Mouse (Mus musculus): Measurements from ENCODE around the gene Atic. TPM values are rescaled to one million over a fixed set of nuclear protein-coding genes. Genes with fewer than 3 reads are reported as not detected.

Atic gene
- polyA plus RNA-seq (2021) = 98.1 TPM

GRCm38 (mm10) chr1:71556688-71557612 is at the start of gene Atic:
TSS of gene Atic (plus strand) at chr1:71557150.
- TF ChIP-seq CTCF (IDR thresholded peaks at IDR 0.05) = no peak
- H3K27me3 ChIP-seq = peaks cover 10% of the 10 kb centered on the region
- ATAC-seq (peak; percentile 99), DNase-seq (ENCODE audit: low read depth, low spot score) (peak; percentile 65)
- CTCF ChIA-PET = no interaction called here
- in situ Hi-C loops (cut with MboI; ENCODE audit: low pct_unique_long_range_greater_than_20kb) = no loop called here
- POLR2A ChIA-PET = no interaction called here

- in situ Hi-C loops (cut with MboI; ENCODE audit: low pct_unique_long_range_greater_than_20kb) = loop anchor here (10.0 to 25.0 kb wide), 5 partner anchors 212 to 1712 kb away; no protein-coding TSS in a partner anchor
These were observed 49.7 kb upstream of the Atic start for GRCm38 (mm10) chr1:71507251-71507650.

DNA sequence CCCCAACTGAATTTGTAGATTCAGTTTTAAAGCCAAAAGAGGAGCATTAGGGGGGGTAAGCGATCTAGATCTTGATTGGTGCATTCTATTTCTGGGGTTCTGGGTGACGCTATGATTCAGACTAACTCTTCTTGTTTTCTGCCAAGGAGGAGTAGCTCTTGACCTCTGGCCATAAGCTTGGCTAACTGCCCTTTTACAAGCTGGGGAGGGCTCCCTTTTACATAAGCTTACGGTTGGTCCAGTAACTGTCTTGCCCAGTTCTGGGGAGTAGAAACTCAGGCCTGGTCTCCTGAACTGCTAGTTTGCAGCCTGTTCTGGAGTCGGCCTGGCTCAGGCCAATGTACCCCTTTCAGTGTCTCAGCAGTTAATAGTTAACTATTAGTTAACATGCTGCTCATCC is 41.9 kb upstream of the Atic start:
- no peak for TF ChIP-seq CTCF (IDR thresholded peaks at IDR 0.05)
- CTCF ChIA-PET = interaction anchor here (1.2 kb wide), 1 partner anchor 10 kb away, joined by 4 read pairs; no protein-coding TSS in a partner anchor
- DNase-seq (ENCODE audit: low read depth, low spot score) (no peak), ATAC-seq (no peak)
- in situ Hi-C loops (cut with MboI; ENCODE audit: low pct_unique_long_range_greater_than_20kb) = loop anchor here (25.0 kb wide), 2 partner anchors 728 to 1253 kb away; no protein-coding TSS in a partner anchor
- POLR2A ChIA-PET = no interaction called here
- H3K27me3 ChIP-seq = peaks cover 12% of the 10 kb centered on the region

More at GRCm38 (mm10) chr1:71507251-71507650, 49.7 kb upstream of the Atic start:
- ChIA-PET CTCF (interaction anchor here (1.2 kb wide), 1 partner anchor 43 kb away, joined by 3 read pairs; no protein-coding TSS in a partner anchor), POLR2A (no interaction called here)
- DNase-seq (ENCODE audit: low read depth, low spot score) (no peak), ATAC-seq (no peak)
- no peak for TF ChIP-seq CTCF (IDR thresholded peaks at IDR 0.05)
- peaks cover 4% of the 10 kb centered on the region for H3K27me3 ChIP-seq

- ATAC-seq (no peak), DNase-seq (ENCODE audit: low read depth, low spot score) (no peak)
- no peak for TF ChIP-seq CTCF (IDR thresholded peaks at IDR 0.05)
- ChIA-PET POLR2A (no interaction called here), CTCF (interaction anchor here (1.7 to 1.8 kb wide), 2 partner anchors 10 to 45 kb away, joined by 4 to 5 read pairs; no protein-coding TSS in a partner anchor)
- H3K27me3 ChIP-seq = peaks cover 30% of the 10 kb centered on the region
- in situ Hi-C loops (cut with MboI; ENCODE audit: low pct_unique_long_range_greater_than_20kb) = no loop called here
These were observed 27.9 kb upstream of the Atic start for GRCm38 (mm10) chr1:71528808-71529648.

- CTCF ChIA-PET = interaction anchor here (1.4 to 1.8 kb wide), 2 partner anchors 17 to 593 kb away, joined by 4 to 5 read pairs; no protein-coding TSS in a partner anchor
- H3K27me3 ChIP-seq = peaks cover 25% of the 10 kb centered on the region
- ATAC-seq = no peak
- POLR2A ChIA-PET = no interaction called here
- TF ChIP-seq CTCF (IDR thresholded peaks at IDR 0.05) = no peak
- no peak for DNase-seq (ENCODE audit: low read depth, low spot score)
- in situ Hi-C loops (cut with MboI; ENCODE audit: low pct_unique_long_range_greater_than_20kb) = loop anchor here (10.0 kb wide), 1 partner anchor 1736 kb away; no protein-coding TSS in a partner anchor
These were observed 26.2 kb upstream of the Atic start for GRCm38 (mm10) chr1:71530779-71531178.

DNA sequence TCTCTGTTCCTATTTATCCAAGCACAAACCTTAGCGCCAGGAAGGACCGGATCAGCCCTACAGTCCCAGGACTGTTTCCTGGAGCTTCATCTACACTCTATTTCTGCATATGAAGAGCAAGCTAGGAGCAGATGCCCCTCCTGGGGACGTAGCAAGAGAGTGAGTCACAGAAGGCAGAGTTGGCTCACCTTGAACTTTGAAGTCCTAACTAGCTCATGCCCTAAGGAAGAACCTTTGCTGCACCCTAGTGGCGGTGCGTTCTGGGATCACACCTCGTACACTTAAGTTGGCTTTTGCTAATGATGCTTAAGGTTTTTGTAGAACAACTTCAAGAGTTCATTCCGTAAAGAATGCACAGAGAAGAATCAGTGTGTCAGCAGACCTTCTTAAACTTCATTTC is 25.3 kb upstream of the Atic start:
- in situ Hi-C loops (cut with MboI; ENCODE audit: low pct_unique_long_range_greater_than_20kb) = loop anchor here (10.0 kb wide), 1 partner anchor 1737 kb away; no protein-coding TSS in a partner anchor
- POLR2A ChIA-PET = no interaction called here
- DNase-seq (ENCODE audit: low read depth, low spot score) (no peak), ATAC-seq (peak; percentile 73)
- peaks cover 20% of the 10 kb centered on the region for H3K27me3 ChIP-seq
- CTCF ChIA-PET = interaction anchor here (1.4 to 1.8 kb wide), 2 partner anchors 16 to 592 kb away, joined by 4 to 5 read pairs; no protein-coding TSS in a partner anchor
- peak; percentile 69 for TF ChIP-seq CTCF (IDR thresholded peaks at IDR 0.05)

GRCm38 (mm10) chr1:71539641-71540040 is 17.3 kb upstream of the Atic start:
- in situ Hi-C loops (cut with MboI; ENCODE audit: low pct_unique_long_range_greater_than_20kb) = loop anchor here (10.0 kb wide), 1 partner anchor 1745 kb away; no protein-coding TSS in a partner anchor
- TF ChIP-seq CTCF (IDR thresholded peaks at IDR 0.05) = no peak
- H3K27me3 ChIP-seq = no peaks in the 10 kb centered on the region
- no peak for DNase-seq (ENCODE audit: low read depth, low spot score)
- ChIA-PET POLR2A (no interaction called here), CTCF (interaction anchor here (0.8 to 1.4 kb wide), 2 partner anchors 10 to 584 kb away, joined by 3 to 5 read pairs; no protein-coding TSS in a partner anchor)
- no peak for ATAC-seq

DNA sequence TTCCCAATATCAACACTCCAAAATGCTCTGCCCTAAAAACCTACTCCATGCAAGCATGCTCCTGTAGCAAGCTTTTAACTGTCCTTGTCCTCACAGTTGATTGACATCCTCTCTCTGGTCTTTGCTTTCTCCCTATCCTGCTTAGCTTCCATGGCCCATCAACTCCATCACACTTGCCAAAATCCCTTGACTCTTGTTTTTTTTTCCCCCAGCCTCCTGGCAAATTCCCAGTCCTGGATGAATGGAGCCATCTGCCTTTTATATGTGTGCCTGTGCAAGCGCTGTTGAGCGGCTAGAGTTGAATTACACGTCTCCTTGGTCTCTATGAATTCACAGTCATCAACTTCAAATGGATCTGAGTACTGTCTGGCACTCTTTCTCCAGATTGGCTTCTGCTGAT is 16.5 kb upstream of the Atic start:
- DNase-seq (ENCODE audit: low read depth, low spot score) (no peak), ATAC-seq (no peak)
- ChIA-PET POLR2A (no interaction called here), CTCF (no interaction called here)
- no peak for TF ChIP-seq CTCF (IDR thresholded peaks at IDR 0.05)
- H3K27me3 ChIP-seq = no peaks in the 10 kb centered on the region
- in situ Hi-C loops (cut with MboI; ENCODE audit: low pct_unique_long_range_greater_than_20kb) = no loop called here

DNA sequence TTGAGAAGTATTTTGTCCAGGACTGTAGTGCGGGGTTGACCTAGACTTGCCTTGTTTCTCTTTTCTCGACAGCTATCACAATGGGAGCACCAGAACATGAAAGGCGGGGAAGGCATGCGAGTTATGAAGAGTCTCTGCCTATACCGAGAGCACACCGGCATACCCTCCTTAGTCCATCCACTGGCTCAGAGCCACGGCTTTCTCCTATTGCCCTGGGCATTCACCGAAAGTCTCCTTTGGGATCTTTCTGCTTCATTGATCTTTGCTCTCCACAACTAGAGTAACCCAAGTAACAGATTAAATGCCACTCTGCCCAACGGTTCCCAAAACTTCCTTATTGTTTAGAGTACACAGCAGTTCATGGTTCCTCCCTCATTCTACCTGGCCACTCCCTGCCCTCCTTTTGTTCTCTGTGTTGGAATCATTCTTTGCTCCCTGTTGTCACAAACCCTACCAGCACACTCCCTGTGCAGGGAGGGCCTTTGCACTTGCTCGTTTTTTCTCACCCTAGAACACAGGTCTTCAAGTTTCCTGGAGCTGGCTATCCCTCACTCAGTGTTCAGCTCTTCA is 6.2 kb upstream of the Atic start:
- no peak for TF ChIP-seq CTCF (IDR thresholded peaks at IDR 0.05)
- peaks cover 8% of the 10 kb centered on the region for H3K27me3 ChIP-seq
- ChIA-PET POLR2A (interaction anchor here (0.7 kb wide), 1 partner anchor 1766 kb away, joined by 5 read pairs; no protein-coding TSS in a partner anchor), CTCF (interaction anchor here (1.2 kb wide), 1 partner anchor 43 kb away, joined by 3 read pairs; no protein-coding TSS in a partner anchor)
- ATAC-seq (no peak), DNase-seq (ENCODE audit: low read depth, low spot score) (no peak)
- in situ Hi-C loops (cut with MboI; ENCODE audit: low pct_unique_long_range_greater_than_20kb) = no loop called here

- ATAC-seq = no peak
- TF ChIP-seq CTCF (IDR thresholded peaks at IDR 0.05) = no peak
- peaks cover 3% of the 10 kb centered on the region for H3K27me3 ChIP-seq
- in situ Hi-C loops (cut with MboI; ENCODE audit: low pct_unique_long_range_greater_than_20kb) = no loop called here
- ChIA-PET CTCF (interaction anchor here (1.0 kb wide), 1 partner anchor 13 kb away, joined by 3 read pairs; no protein-coding TSS in a partner anchor), POLR2A (no interaction called here)
- DNase-seq (ENCODE audit: low read depth, low spot score) = no peak
These were observed 3.7 kb downstream of the Atic start for GRCm38 (mm10) chr1:71560626-71561025.
